Mouse (Mus musculus) 3T3-L1 (cell line): ENCODE measurements at regions not wholly inside any gene's neighbourhood (a gene's known extent, or its start where the extent isn't known, plus 50 kb on each side); places are given as distances from the start of the nearest gene placed in this dataset.
A peak's percentile ranks its signal among the peaks of the same experiment; 100 is the strongest.

Experiments
- DNase-seq: peaks from one replicate; pipeline ENCODE4 v3.0.0-alpha.2; 2015; ENCODE audit warnings: low read depth, low spot score

GRCm38 (mm10) chr8:8219701-8220394, 441.2 kb downstream of the Efnb2 start:
- no peak for DNase-seq

GRCm38 (mm10) chr8:8193036-8193435, 468.0 kb downstream of the Efnb2 start:
- no peak for DNase-seq

- peak; percentile 56 for DNase-seq
Observed at GRCm38 (mm10) chr8:8186046-8186445, 475.0 kb downstream of the Efnb2 start.

- peak; percentile 90 for DNase-seq
Observed at GRCm38 (mm10) chr8:8183233-8183622, 477.8 kb downstream of the Efnb2 start.

- peak; percentile 32 for DNase-seq
Observed at GRCm38 (mm10) chr8:8182616-8183232, 478.3 kb downstream of the Efnb2 start.

- DNase-seq: peak; percentile 20
Observed at GRCm38 (mm10) chr8:8182108-8182507, 478.9 kb downstream of the Efnb2 start.

- DNase-seq: no peak
Observed at GRCm38 (mm10) chr8:8174286-8174685, 486.8 kb downstream of the Efnb2 start.

GRCm38 (mm10) chr8:8168674-8169073, 492.4 kb downstream of the Efnb2 start:
- DNase-seq: no peak

- no peak for DNase-seq
Observed at GRCm38 (mm10) chr8:8168250-8168649, 492.8 kb downstream of the Efnb2 start.

GRCm38 (mm10) chr8:8147527-8147926, 513.5 kb downstream of the Efnb2 start:
- DNase-seq: no peak

GRCm38 (mm10) chr8:8142933-8143495, 518.0 kb downstream of the Efnb2 start:
- DNase-seq: no peak

- no peak for DNase-seq
Observed at GRCm38 (mm10) chr8:8142461-8142860, 518.6 kb downstream of the Efnb2 start.

GRCm38 (mm10) chr8:8139720-8140119, 521.3 kb downstream of the Efnb2 start:
- no peak for DNase-seq

GRCm38 (mm10) chr8:8133001-8133785, 527.8 kb downstream of the Efnb2 start:
- DNase-seq: no peak

- no peak for DNase-seq
Observed at GRCm38 (mm10) chr8:8131961-8132376, 529.1 kb downstream of the Efnb2 start.

GRCm38 (mm10) chr8:8130806-8131205, 530.2 kb downstream of the Efnb2 start:
- no peak for DNase-seq

- DNase-seq: peak; percentile 39
Observed at GRCm38 (mm10) chr8:8115595-8116429, 545.2 kb downstream of the Efnb2 start.

GRCm38 (mm10) chr8:8114604-8115003, 546.4 kb downstream of the Efnb2 start:
- DNase-seq: no peak

- DNase-seq: no peak
Observed at GRCm38 (mm10) chr8:8109785-8110350, 551.2 kb downstream of the Efnb2 start.

- DNase-seq: no peak
Observed at GRCm38 (mm10) chr8:8103492-8103891, 557.5 kb downstream of the Efnb2 start.
